Mouse (Mus musculus): ENCODE results near the gene Osbpl10. TPM values are rescaled to one million over a fixed set of nuclear protein-coding genes. Genes with fewer than 3 reads are reported as not detected.
A peak's percentile ranks its signal among the peaks of the same experiment; 100 is the strongest.

Osbpl10 gene
- polyA plus RNA-seq (2012; rRNA removed): 6.4 and 7.1 TPM in 2 replicates

GRCm38 (mm10) chr9:114978281-114979111, at the start of gene Osbpl10:
Osbpl10 (plus strand) TSS chr9:114978569.
- peak; percentile 81 for DNase-seq
- Histone ChIP-seq H3K4me1 (ENCODE audit: control insufficient read depth, insufficient read depth, low read length) (peaks cover 3% of the 10 kb centered on the region), H3K4me3 (replicated peaks; ENCODE audit: extremely low read depth, low read depth, low read length) (peak within 1 kb of the TSS; percentile 71)
- WGBS: 1% methylated on average over 77 of the region's 86 CpGs
- TF ChIP-seq CTCF (IDR thresholded peaks at IDR 0.05; ENCODE audit: insufficient read depth, low read length): no peak
- 0 out of 2 replicates have a peak, but pooled peaks have one; percentile 7 for TF ChIP-seq POLR2A (IDR thresholded peaks at IDR 0.05; ENCODE audit: borderline replicate concordance, extremely low read depth, low read depth, low read length)

DNA sequence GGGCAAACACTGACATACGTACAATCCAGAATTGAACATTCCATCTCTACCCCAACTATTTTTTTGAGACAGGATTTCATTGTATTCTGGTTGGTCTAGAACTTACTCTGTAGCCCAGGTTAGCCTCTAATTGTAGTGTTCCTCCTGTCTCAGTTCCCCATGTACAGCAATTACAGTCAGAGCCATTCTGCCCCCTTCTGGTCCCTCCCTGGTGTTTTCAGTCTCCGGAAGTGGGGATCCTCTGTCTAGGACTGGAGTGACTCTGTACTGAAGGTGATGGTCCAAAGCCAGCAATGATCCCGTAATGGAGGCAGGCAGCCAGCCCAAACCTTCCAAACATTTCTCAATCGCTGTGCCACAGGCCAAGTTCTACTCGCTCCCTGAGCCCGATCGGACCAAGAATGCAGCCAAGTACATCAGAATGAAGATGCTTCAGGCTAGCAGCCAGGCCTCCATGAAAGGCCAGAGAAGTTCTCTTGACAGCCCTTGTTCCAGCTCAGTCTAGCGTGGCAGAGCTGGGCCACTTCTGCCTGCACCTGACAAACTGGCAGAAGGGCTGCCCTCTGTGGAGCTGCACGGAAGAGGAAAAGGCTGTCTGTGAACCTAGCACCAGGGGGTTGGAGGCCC, 47.8 kb upstream of the Osbpl10 start:
- no peak overlapping the region for H3K4me3 ChIP-seq (replicated peaks; ENCODE audit: extremely low read depth, low read depth, low read length)
- 0 out of 2 replicates have a peak, but pooled peaks cover 3% of the 10 kb centered on the region for H3K4me1 ChIP-seq (ENCODE audit: control insufficient read depth, insufficient read depth, low read length)
- peak; percentile 45 for DNase-seq
- WGBS: 53% methylated on average over 9 of the region's 9 CpGs
- TF ChIP-seq CTCF (IDR thresholded peaks at IDR 0.05; ENCODE audit: insufficient read depth, low read length) (no peak), POLR2A (IDR thresholded peaks at IDR 0.05; ENCODE audit: borderline replicate concordance, extremely low read depth, low read depth, low read length) (no peak)

- no peak for DNase-seq
- H3K4me3 ChIP-seq (replicated peaks; ENCODE audit: extremely low read depth, low read depth, low read length): peak overlapping the region; percentile 100
- no peak for TF ChIP-seq CTCF (IDR thresholded peaks at IDR 0.05; ENCODE audit: insufficient read depth, low read length)
- TF ChIP-seq POLR2A (IDR thresholded peaks at IDR 0.05; ENCODE audit: borderline replicate concordance, extremely low read depth, low read depth, low read length): no peak
- H3K4me1 ChIP-seq (ENCODE audit: control insufficient read depth, insufficient read depth, low read length): 0 out of 2 replicates have a peak, but pooled peaks cover 3% of the 10 kb centered on the region
- WGBS: 18% methylated on average over 13 of the region's 13 CpGs
Measured at GRCm38 (mm10) chr9:114932607-114933006, 45.8 kb upstream of the Osbpl10 start.

DNA sequence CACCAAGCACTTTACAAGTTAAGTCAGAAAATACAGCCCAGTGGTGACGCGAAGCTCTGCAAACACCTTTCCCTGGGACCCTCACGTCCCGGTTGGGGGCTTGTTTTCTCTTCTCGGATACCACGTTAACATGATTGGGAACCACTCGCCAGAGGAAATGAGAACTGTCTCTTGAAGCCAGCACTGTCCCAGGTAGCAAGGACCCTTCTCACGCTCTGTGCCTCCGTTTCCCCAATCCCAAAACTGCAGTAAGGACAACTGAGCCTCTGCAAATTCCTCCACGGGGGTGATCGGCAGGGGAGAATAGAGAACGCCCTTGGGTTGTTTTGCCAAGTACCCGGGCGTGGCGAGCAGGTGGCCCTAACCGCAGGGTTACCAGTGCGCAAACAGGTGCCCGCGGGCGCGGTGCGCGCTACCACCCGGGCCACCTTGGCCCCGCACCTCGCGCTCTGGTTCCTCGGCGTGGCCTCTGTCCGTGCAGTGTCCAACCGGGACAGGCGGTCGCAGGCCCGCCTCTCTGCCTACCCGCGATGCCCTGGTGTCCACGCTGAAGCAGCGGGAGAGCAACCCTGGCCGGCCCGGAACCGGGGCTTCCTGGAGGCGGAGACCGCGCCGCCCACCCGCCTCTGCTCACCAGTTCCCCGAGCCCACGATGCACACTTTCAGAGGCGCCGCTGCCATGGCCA, 45.2 kb upstream of the Osbpl10 start:
- TF ChIP-seq CTCF (IDR thresholded peaks at IDR 0.05; ENCODE audit: insufficient read depth, low read length): no peak
- TF ChIP-seq POLR2A (IDR thresholded peaks at IDR 0.05; ENCODE audit: borderline replicate concordance, extremely low read depth, low read depth, low read length): no peak
- Histone ChIP-seq H3K4me3 (replicated peaks; ENCODE audit: extremely low read depth, low read depth, low read length) (peak overlapping the region; percentile 100), H3K4me1 (ENCODE audit: control insufficient read depth, insufficient read depth, low read length) (0 out of 2 replicates have a peak, but pooled peaks cover 3% of the 10 kb centered on the region)
- no peak for DNase-seq
- 1% methylated on average over 50 of the region's 50 CpGs for WGBS

DNA sequence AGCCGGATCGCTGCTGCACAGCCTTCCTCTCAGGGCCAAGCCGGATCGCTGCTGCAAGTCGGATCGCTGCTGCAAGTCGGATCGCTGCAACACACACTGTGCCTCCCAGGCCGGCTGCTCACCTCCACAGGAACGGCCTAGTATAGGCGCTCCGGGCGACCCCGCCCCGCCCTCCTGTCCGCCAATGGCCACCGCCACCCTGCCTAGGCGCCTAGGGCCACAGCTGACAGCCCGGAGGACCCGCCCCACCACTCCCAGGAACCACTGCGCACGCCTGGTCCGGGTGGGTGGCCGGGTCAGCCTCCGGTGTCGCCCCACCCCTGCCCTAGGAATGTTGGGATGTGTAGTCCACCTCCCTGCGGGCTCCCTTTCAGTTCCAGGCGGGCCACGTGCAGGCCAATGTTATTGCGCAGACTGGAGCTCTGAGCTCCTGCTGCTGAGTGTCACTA, 44.6 kb upstream of the Osbpl10 start, which contains the start of gene Gpd1l:
Gene Gpd1l, minus strand, starts transcription at position 265 of the 449 bp plus-strand sequence.
- Histone ChIP-seq H3K4me1 (ENCODE audit: control insufficient read depth, insufficient read depth, low read length) (0 out of 2 replicates have a peak, but pooled peaks cover 3% of the 10 kb centered on the region), H3K4me3 (replicated peaks; ENCODE audit: extremely low read depth, low read depth, low read length) (peak within 1 kb of the TSS; percentile 100)
- TF ChIP-seq CTCF (IDR thresholded peaks at IDR 0.05; ENCODE audit: insufficient read depth, low read length) (no peak), POLR2A (IDR thresholded peaks at IDR 0.05; ENCODE audit: borderline replicate concordance, extremely low read depth, low read depth, low read length) (peak; percentile 85; the same call in 1 of the 2 replicates)
- DNase-seq: peak; percentile 96
- under 1% methylated on average over 30 of the region's 30 CpGs for WGBS

GRCm38 (mm10) chr9:114934231-114934630, 44.1 kb upstream of the Osbpl10 start:
- 57% methylated on average over 11 of the region's 11 CpGs for WGBS
- Histone ChIP-seq H3K4me3 (replicated peaks; ENCODE audit: extremely low read depth, low read depth, low read length) (peak overlapping the region; percentile 100), H3K4me1 (ENCODE audit: control insufficient read depth, insufficient read depth, low read length) (0 out of 2 replicates have a peak, but pooled peaks cover 3% of the 10 kb centered on the region)
- no peak for TF ChIP-seq POLR2A (IDR thresholded peaks at IDR 0.05; ENCODE audit: borderline replicate concordance, extremely low read depth, low read depth, low read length)
- DNase-seq: no peak

DNA sequence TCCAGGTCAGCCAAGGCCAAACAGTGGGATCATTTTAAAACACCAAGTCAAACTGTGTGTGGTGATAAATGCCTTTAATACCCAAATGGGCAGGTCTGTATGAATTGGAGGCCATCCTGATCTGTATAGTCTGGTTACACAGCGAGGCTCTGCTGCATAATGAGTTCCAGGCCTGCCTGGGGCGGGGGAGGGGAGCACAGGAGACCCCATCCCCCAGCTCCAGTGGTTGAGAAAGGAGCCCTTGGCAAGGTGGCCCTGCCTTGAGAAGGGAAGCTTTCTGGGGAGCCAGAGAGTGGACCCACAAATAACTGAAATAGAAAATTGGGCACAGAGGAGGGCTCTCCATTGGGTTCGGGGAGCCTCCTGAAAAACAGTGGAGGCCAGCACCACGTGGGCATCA, 43.0 kb upstream of the Osbpl10 start:
- H3K4me3 ChIP-seq (replicated peaks; ENCODE audit: extremely low read depth, low read depth, low read length): no peak overlapping the region
- 0 out of 2 replicates have a peak, but pooled peaks cover 3% of the 10 kb centered on the region for H3K4me1 ChIP-seq (ENCODE audit: control insufficient read depth, insufficient read depth, low read length)
- DNase-seq: no peak
- TF ChIP-seq CTCF (IDR thresholded peaks at IDR 0.05; ENCODE audit: insufficient read depth, low read length) (no peak), POLR2A (IDR thresholded peaks at IDR 0.05; ENCODE audit: borderline replicate concordance, extremely low read depth, low read depth, low read length) (no peak)
- WGBS: 91% methylated on average over 4 of the region's 4 CpGs

DNA sequence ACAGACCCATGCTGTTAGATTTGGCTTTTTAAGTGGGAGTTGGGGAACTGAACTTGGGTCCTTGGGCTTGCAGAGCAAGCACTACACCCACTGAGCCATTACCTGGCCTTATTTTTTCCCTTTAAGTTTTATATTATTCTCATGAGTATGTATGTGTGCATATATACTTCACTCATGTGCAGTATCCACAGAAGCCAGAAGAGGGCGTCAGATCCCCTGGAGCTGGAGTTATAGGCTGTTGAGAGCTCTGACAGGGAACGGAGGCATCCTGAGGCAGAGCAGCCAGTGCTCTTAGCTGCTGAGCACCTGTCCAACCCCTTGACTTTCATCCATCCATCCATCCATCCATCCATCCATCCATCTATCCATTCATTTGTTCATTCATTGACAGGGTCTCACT, 41.7 kb upstream of the Osbpl10 start:
- DNase-seq: no peak
- WGBS: 77% methylated on average over 2 of the region's 2 CpGs
- H3K4me1 ChIP-seq (ENCODE audit: control insufficient read depth, insufficient read depth, low read length): 0 out of 2 replicates have a peak, but pooled peaks cover 3% of the 10 kb centered on the region
- no peak overlapping the region for H3K4me3 ChIP-seq (replicated peaks; ENCODE audit: extremely low read depth, low read depth, low read length)
- TF ChIP-seq POLR2A (IDR thresholded peaks at IDR 0.05; ENCODE audit: borderline replicate concordance, extremely low read depth, low read depth, low read length) (no peak), CTCF (IDR thresholded peaks at IDR 0.05; ENCODE audit: insufficient read depth, low read length) (no peak)

- no peak for DNase-seq
- WGBS: 78% methylated on average over 3 of the region's 3 CpGs
- TF ChIP-seq POLR2A (IDR thresholded peaks at IDR 0.05; ENCODE audit: borderline replicate concordance, extremely low read depth, low read depth, low read length) (no peak), CTCF (IDR thresholded peaks at IDR 0.05; ENCODE audit: insufficient read depth, low read length) (no peak)
- H3K4me3 ChIP-seq (replicated peaks; ENCODE audit: extremely low read depth, low read depth, low read length): no peak overlapping the region
- no peaks in the 10 kb centered on the region for H3K4me1 ChIP-seq (ENCODE audit: control insufficient read depth, insufficient read depth, low read length)
Measured at GRCm38 (mm10) chr9:114944642-114945041, 33.7 kb upstream of the Osbpl10 start.

Measured in lung, adult 2 months (tissue).